Mouse (Mus musculus) E14TG2a.4 (cell line): Measurements from ENCODE around the gene Endou.
A peak's percentile ranks its signal among the peaks of the same experiment; 100 is the strongest.

Experiments used
- CTCF ChIP-seq: conservative IDR thresholded peaks from 2 replicates; pipeline ENCODE4 v1.5.1; 2014; ENCODE audit warnings: low read length
- NANOG ChIP-seq: IDR thresholded peaks from 2 replicates; pipeline ENCODE4 v1.6.1; 2014; ENCODE audit warnings: borderline replicate concordance, low read length, mixed read lengths
- POU5F1 ChIP-seq: IDR thresholded peaks from 2 replicates; pipeline ENCODE4 v1.6.1; 2014; ENCODE audit warnings: low read length, borderline replicate concordance

DNA sequence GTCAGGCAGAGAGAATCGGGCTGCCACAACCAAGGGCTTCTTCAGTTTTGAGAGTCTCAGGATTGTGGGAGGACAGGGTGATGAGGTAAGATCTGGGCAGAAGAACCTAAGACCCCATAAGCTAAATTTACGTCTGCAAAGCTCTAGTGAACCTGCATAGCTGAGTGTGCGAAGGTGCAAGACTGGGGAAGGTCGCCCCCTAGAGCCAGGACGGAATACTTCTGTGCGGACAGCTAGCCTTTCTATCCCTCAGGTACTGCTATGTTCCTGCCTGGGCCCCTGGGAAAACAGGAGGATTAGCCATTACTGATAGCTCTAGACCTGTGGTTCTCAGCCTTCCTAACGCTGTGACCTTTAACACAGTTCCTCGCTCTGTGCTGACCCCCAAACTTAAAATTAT lies 45.4 kb upstream of the Endou start:
- TF ChIP-seq CTCF (peak; percentile 68), POU5F1 (no peak), NANOG (no peak)
